Mouse (Mus musculus): ENCODE measurements around the gene Fubp1. TPM values are rescaled to one million over a fixed set of nuclear protein-coding genes. Genes with fewer than 3 reads are reported as not detected.

Gene Fubp1
- polyA plus RNA-seq, 1 experiment from 2014 or later, result 158 TPM

GRCm38 (mm10) chr3:152170407-152170806 is 39.8 kb upstream of the Fubp1 start:
- ATAC-seq (replicated peaks; ENCODE audit: insufficient number of reproducible peaks, low FRiP score, low TSS enrichment), result no peak
- no peaks in the 10 kb centered on the region for H3K36me3 ChIP-seq (ENCODE audit: control insufficient read depth, insufficient read depth, low read length)
- no peaks in the 10 kb centered on the region for H3K9me3 ChIP-seq (replicated peaks; ENCODE audit: control insufficient read depth, low read length)
- H3K4me2 ChIP-seq, result no peak overlapping the region
- WGBS (ENCODE audit: insufficient replicate concordance), result 29% methylated on average over 1 of the region's 1 CpGs
- H3K27ac ChIP-seq (ENCODE audit: low read depth, low read length), result no peak overlapping the region
- H3K4me1 ChIP-seq (ENCODE audit: control insufficient read depth, insufficient read depth, low read length), result peaks cover 13% of the 10 kb centered on the region
- no peak overlapping the region for H3K4me3 ChIP-seq (ENCODE audit: low read depth, low read length)
- H3K27me3 ChIP-seq (ENCODE audit: control insufficient read depth, insufficient read depth, low read length), result peaks cover 2% of the 10 kb centered on the region; the same call in 1 of the 2 replicates
- H3K9ac ChIP-seq (ENCODE audit: low read depth, low read length), result no peak overlapping the region

GRCm38 (mm10) chr3:152171236-152171635 is 39.0 kb upstream of the Fubp1 start:
- Histone ChIP-seq H3K4me1 (ENCODE audit: control insufficient read depth, insufficient read depth, low read length) (peaks cover 11% of the 10 kb centered on the region), H3K36me3 (ENCODE audit: control insufficient read depth, insufficient read depth, low read length) (no peaks in the 10 kb centered on the region), H3K4me3 (ENCODE audit: low read depth, low read length) (no peak overlapping the region), H3K4me2 (no peak overlapping the region), H3K9ac (ENCODE audit: low read depth, low read length) (no peak overlapping the region), H3K27me3 (ENCODE audit: control insufficient read depth, insufficient read depth, low read length) (no peaks in the 10 kb centered on the region), H3K27ac (ENCODE audit: low read depth, low read length) (no peak overlapping the region), H3K9me3 (replicated peaks; ENCODE audit: control insufficient read depth, low read length) (no peaks in the 10 kb centered on the region)
- ATAC-seq (replicated peaks; ENCODE audit: insufficient number of reproducible peaks, low FRiP score, low TSS enrichment), result no peak
- WGBS (ENCODE audit: insufficient replicate concordance), result 23% methylated on average over 2 of the region's 2 CpGs

- no peak overlapping the region for H3K9ac ChIP-seq (ENCODE audit: low read depth, low read length)
- H3K4me1 ChIP-seq (ENCODE audit: control insufficient read depth, insufficient read depth, low read length), result peaks cover 8% of the 10 kb centered on the region
Measured at GRCm38 (mm10) chr3:152171862-152172261, 38.4 kb upstream of the Fubp1 start.

GRCm38 (mm10) chr3:152172322-152172935 is 37.8 kb upstream of the Fubp1 start:
- ATAC-seq (replicated peaks; ENCODE audit: insufficient number of reproducible peaks, low FRiP score, low TSS enrichment), result no peak
- Histone ChIP-seq H3K4me2 (no peak overlapping the region), H3K9me3 (replicated peaks; ENCODE audit: control insufficient read depth, low read length) (no peaks in the 10 kb centered on the region), H3K9ac (ENCODE audit: low read depth, low read length) (no peak overlapping the region), H3K27ac (ENCODE audit: low read depth, low read length) (no peak overlapping the region), H3K36me3 (ENCODE audit: control insufficient read depth, insufficient read depth, low read length) (no peaks in the 10 kb centered on the region), H3K27me3 (ENCODE audit: control insufficient read depth, insufficient read depth, low read length) (no peaks in the 10 kb centered on the region), H3K4me1 (ENCODE audit: control insufficient read depth, insufficient read depth, low read length) (peaks cover 6% of the 10 kb centered on the region), H3K4me3 (ENCODE audit: low read depth, low read length) (no peak overlapping the region)
- 68% methylated on average over 7 of the region's 7 CpGs for WGBS (ENCODE audit: insufficient replicate concordance)

More at GRCm38 (mm10) chr3:152171862-152172261, 38.4 kb upstream of the Fubp1 start:
- WGBS (ENCODE audit: insufficient replicate concordance), result 51% methylated on average over 7 of the region's 7 CpGs
- no peaks in the 10 kb centered on the region for H3K27me3 ChIP-seq (ENCODE audit: control insufficient read depth, insufficient read depth, low read length)
- H3K36me3 ChIP-seq (ENCODE audit: control insufficient read depth, insufficient read depth, low read length), result no peaks in the 10 kb centered on the region
- no peaks in the 10 kb centered on the region for H3K9me3 ChIP-seq (replicated peaks; ENCODE audit: control insufficient read depth, low read length)
- H3K27ac ChIP-seq (ENCODE audit: low read depth, low read length), result no peak overlapping the region
- no peak overlapping the region for H3K4me2 ChIP-seq
- ATAC-seq (replicated peaks; ENCODE audit: insufficient number of reproducible peaks, low FRiP score, low TSS enrichment), result no peak
- H3K4me3 ChIP-seq (ENCODE audit: low read depth, low read length), result no peak overlapping the region

- Histone ChIP-seq H3K27me3 (ENCODE audit: control insufficient read depth, insufficient read depth, low read length) (no peaks in the 10 kb centered on the region), H3K9me3 (replicated peaks; ENCODE audit: control insufficient read depth, low read length) (no peaks in the 10 kb centered on the region), H3K4me2 (no peak overlapping the region), H3K4me1 (ENCODE audit: control insufficient read depth, insufficient read depth, low read length) (no peaks in the 10 kb centered on the region), H3K36me3 (ENCODE audit: control insufficient read depth, insufficient read depth, low read length) (peaks cover 6% of the 10 kb centered on the region; the same call in 1 of the 2 replicates), H3K27ac (ENCODE audit: low read depth, low read length) (no peak overlapping the region), H3K9ac (ENCODE audit: low read depth, low read length) (no peak overlapping the region), H3K4me3 (ENCODE audit: low read depth, low read length) (no peak overlapping the region)
- no peak for ATAC-seq (replicated peaks; ENCODE audit: insufficient number of reproducible peaks, low FRiP score, low TSS enrichment)
- 84% methylated on average over 4 of the region's 4 CpGs for WGBS (ENCODE audit: insufficient replicate concordance)
Measured at GRCm38 (mm10) chr3:152178816-152179215, 31.4 kb upstream of the Fubp1 start.

- WGBS (ENCODE audit: insufficient replicate concordance), result 38% methylated on average over 1 of the region's 1 CpGs
Measured at GRCm38 (mm10) chr3:152179285-152179684, 30.9 kb upstream of the Fubp1 start.

GRCm38 (mm10) chr3:152180624-152181023 is 29.6 kb upstream of the Fubp1 start:
- Histone ChIP-seq H3K36me3 (ENCODE audit: control insufficient read depth, insufficient read depth, low read length) (peaks cover 10% of the 10 kb centered on the region; the same call in 1 of the 2 replicates), H3K27me3 (ENCODE audit: control insufficient read depth, insufficient read depth, low read length) (no peaks in the 10 kb centered on the region), H3K4me1 (ENCODE audit: control insufficient read depth, insufficient read depth, low read length) (no peaks in the 10 kb centered on the region), H3K27ac (ENCODE audit: low read depth, low read length) (no peak overlapping the region), H3K4me2 (no peak overlapping the region), H3K4me3 (ENCODE audit: low read depth, low read length) (no peak overlapping the region), H3K9ac (ENCODE audit: low read depth, low read length) (no peak overlapping the region), H3K9me3 (replicated peaks; ENCODE audit: control insufficient read depth, low read length) (no peaks in the 10 kb centered on the region)
- WGBS (ENCODE audit: insufficient replicate concordance), result 87% methylated on average over 4 of the region's 4 CpGs
- ATAC-seq (replicated peaks; ENCODE audit: insufficient number of reproducible peaks, low FRiP score, low TSS enrichment), result no peak

More at GRCm38 (mm10) chr3:152179285-152179684, 30.9 kb upstream of the Fubp1 start:
- H3K27me3 ChIP-seq (ENCODE audit: control insufficient read depth, insufficient read depth, low read length), result no peaks in the 10 kb centered on the region
- no peak overlapping the region; the same call in 1 of the 2 replicates for H3K9ac ChIP-seq (ENCODE audit: low read depth, low read length)
- no peak overlapping the region for H3K27ac ChIP-seq (ENCODE audit: low read depth, low read length)
- ATAC-seq (replicated peaks; ENCODE audit: insufficient number of reproducible peaks, low FRiP score, low TSS enrichment), result no peak
- H3K4me3 ChIP-seq (ENCODE audit: low read depth, low read length), result no peak overlapping the region
- no peaks in the 10 kb centered on the region for H3K9me3 ChIP-seq (replicated peaks; ENCODE audit: control insufficient read depth, low read length)
- no peaks in the 10 kb centered on the region for H3K4me1 ChIP-seq (ENCODE audit: control insufficient read depth, insufficient read depth, low read length)
- H3K4me2 ChIP-seq, result no peak overlapping the region
- peaks cover 6% of the 10 kb centered on the region; the same call in 1 of the 2 replicates for H3K36me3 ChIP-seq (ENCODE audit: control insufficient read depth, insufficient read depth, low read length)

- ATAC-seq (replicated peaks; ENCODE audit: insufficient number of reproducible peaks, low FRiP score, low TSS enrichment), result no peak
- Histone ChIP-seq H3K4me1 (ENCODE audit: control insufficient read depth, insufficient read depth, low read length) (peaks cover 6% of the 10 kb centered on the region), H3K4me2 (no peak overlapping the region), H3K9me3 (replicated peaks; ENCODE audit: control insufficient read depth, low read length) (no peaks in the 10 kb centered on the region), H3K4me3 (ENCODE audit: low read depth, low read length) (no peak overlapping the region), H3K27me3 (ENCODE audit: control insufficient read depth, insufficient read depth, low read length) (no peaks in the 10 kb centered on the region), H3K27ac (ENCODE audit: low read depth, low read length) (no peak overlapping the region), H3K9ac (ENCODE audit: low read depth, low read length) (no peak overlapping the region), H3K36me3 (ENCODE audit: control insufficient read depth, insufficient read depth, low read length) (peaks cover 10% of the 10 kb centered on the region; the same call in 1 of the 2 replicates)
- 92% methylated on average over 9 of the region's 9 CpGs for WGBS (ENCODE audit: insufficient replicate concordance)
Measured at GRCm38 (mm10) chr3:152183522-152183921, 26.7 kb upstream of the Fubp1 start.

- Histone ChIP-seq H3K36me3 (ENCODE audit: control insufficient read depth, insufficient read depth, low read length) (peaks cover 4% of the 10 kb centered on the region; the same call in 1 of the 2 replicates), H3K4me3 (ENCODE audit: low read depth, low read length) (no peak overlapping the region), H3K9ac (ENCODE audit: low read depth, low read length) (no peak overlapping the region), H3K27ac (ENCODE audit: low read depth, low read length) (no peak overlapping the region), H3K4me2 (no peak overlapping the region), H3K9me3 (replicated peaks; ENCODE audit: control insufficient read depth, low read length) (no peaks in the 10 kb centered on the region), H3K4me1 (ENCODE audit: control insufficient read depth, insufficient read depth, low read length) (peaks cover 24% of the 10 kb centered on the region), H3K27me3 (ENCODE audit: control insufficient read depth, insufficient read depth, low read length) (no peaks in the 10 kb centered on the region)
- 51% methylated on average over 6 of the region's 6 CpGs for WGBS (ENCODE audit: insufficient replicate concordance)
- no peak for ATAC-seq (replicated peaks; ENCODE audit: insufficient number of reproducible peaks, low FRiP score, low TSS enrichment)
Measured at GRCm38 (mm10) chr3:152186106-152186505, 24.1 kb upstream of the Fubp1 start.

Data from heart, embryonic 11.5 days (tissue).